Mouse (Mus musculus): ENCODE results near the gene Klhl30. TPM values are rescaled to one million over a fixed set of nuclear protein-coding genes. Genes with fewer than 3 reads are reported as not detected.

The Klhl30 gene
- 4.1 and 4.6 TPM in 2 replicates for polyA plus RNA-seq (2012; rRNA removed)
- 3.3 and 3.7 TPM in 2 replicates for polyA plus RNA-seq (2014; fragmentation: Nextera tagmentation; extraction: Ambion mirVana)

DNA sequence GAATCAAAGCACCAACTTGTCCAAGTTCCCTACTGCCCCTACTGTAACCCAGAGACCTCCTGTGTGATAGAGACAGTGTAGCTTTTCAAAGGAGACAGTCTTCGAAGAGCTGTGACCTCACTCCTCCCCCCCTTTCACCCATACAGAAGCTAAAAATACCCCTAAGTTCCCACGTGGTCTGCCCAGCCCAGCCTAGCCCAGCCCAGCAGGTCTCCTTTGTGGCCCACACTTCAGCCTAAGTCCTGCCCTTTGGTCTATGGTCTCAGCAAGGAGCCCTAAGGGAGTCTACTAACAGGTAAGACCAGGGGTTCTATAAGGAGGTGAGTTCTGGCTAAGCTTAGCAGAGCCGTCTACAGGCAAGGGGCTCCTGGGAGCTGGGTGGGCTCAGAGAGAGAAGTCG lies at the start of gene Klhl30:
Gene Klhl30 (plus strand): TSS at position 176 of the 400 bp plus-strand sequence.
- no peak within 1 kb of the TSS for H3K9ac ChIP-seq (ENCODE audit: low read depth, low read length, severe bottlenecking)
- H3K36me3 ChIP-seq (ENCODE audit: control insufficient read depth, insufficient read depth, low read length), result no peaks in the 10 kb centered on the region
- WGBS, result 46% methylated on average over 4 of the region's 4 CpGs
- no peak within 1 kb of the TSS for H3K4me2 ChIP-seq (replicated peaks; ENCODE audit: low read depth, low read length, severe bottlenecking)
- no peaks in the 10 kb centered on the region for H3K4me1 ChIP-seq (ENCODE audit: control insufficient read depth, insufficient read depth, low read length)
- H3K27ac ChIP-seq (replicated peaks; ENCODE audit: low read depth, low read length), result no peak within 1 kb of the TSS
- DNase-seq (ENCODE audit: low spot score), result no peak
- H3K4me3 ChIP-seq (replicated peaks; ENCODE audit: low read length), result no peak within 1 kb of the TSS
- H3K9me3 ChIP-seq (ENCODE audit: control insufficient read depth, low read length), result no peaks in the 10 kb centered on the region
- ATAC-seq (ENCODE audit: low FRiP score, low read depth), result no peak
- peaks cover 9% of the 10 kb centered on the region for H3K27me3 ChIP-seq (ENCODE audit: control insufficient read depth, insufficient read depth, low read length)
- TF ChIP-seq POLR2A (IDR thresholded peaks at IDR 0.05; ENCODE audit: borderline replicate concordance, extremely low read depth, insufficient read depth, insufficient read length), result no peak

DNA sequence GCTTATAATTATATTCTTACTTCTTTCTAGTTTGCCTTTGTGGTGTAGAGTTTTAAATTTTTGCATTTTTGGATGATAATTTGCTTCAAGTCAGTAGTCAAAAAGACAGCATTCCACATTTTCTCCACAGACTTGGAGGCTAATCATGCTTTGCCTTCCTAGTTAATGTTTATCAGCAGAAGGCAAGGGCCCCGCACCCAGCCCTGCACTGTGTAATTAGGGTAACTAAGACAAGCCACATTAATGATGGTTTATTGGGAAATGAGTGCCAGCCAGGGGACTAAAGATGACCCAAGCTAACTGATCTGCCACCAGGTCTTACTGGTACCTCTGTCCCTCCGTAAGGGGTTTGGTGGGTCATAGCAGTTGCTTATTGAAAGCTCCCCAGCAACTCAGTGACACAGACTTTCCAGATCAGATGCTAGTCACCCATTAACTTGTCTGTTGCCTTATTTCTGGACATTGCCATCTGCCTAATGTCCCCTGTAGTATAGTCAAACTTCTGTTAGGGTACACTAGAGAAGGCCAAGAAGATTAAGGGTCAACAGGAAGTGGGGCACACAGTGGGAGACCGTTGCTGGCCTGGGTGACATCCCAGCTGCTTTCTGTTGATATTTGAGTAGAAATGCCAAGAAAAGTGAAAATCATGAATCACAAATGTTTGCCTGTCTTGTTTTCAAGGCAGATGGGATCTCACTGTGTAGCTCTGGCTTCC lies 49.5 kb upstream of the Klhl30 start:
- Histone ChIP-seq H3K4me1 (ENCODE audit: control insufficient read depth, insufficient read depth, low read length) (0 out of 2 replicates have a peak, but pooled peaks cover 5% of the 10 kb centered on the region), H3K36me3 (ENCODE audit: control insufficient read depth, insufficient read depth, low read length) (peaks cover 14% of the 10 kb centered on the region), H3K4me2 (replicated peaks; ENCODE audit: low read depth, low read length, severe bottlenecking) (no peak overlapping the region), H3K9me3 (ENCODE audit: control insufficient read depth, low read length) (no peaks in the 10 kb centered on the region), H3K27me3 (ENCODE audit: control insufficient read depth, insufficient read depth, low read length) (no peaks in the 10 kb centered on the region), H3K27ac (replicated peaks; ENCODE audit: low read depth, low read length) (no peak overlapping the region), H3K4me3 (replicated peaks; ENCODE audit: low read length) (no peak overlapping the region), H3K9ac (ENCODE audit: low read depth, low read length, severe bottlenecking) (no peak overlapping the region)
- TF ChIP-seq POLR2A (IDR thresholded peaks at IDR 0.05; ENCODE audit: borderline replicate concordance, extremely low read depth, insufficient read depth, insufficient read length), result no peak
- 75% methylated on average over 3 of the region's 3 CpGs for WGBS
- DNase-seq (ENCODE audit: low spot score) (no peak), ATAC-seq (ENCODE audit: low FRiP score, low read depth) (no peak)

DNA sequence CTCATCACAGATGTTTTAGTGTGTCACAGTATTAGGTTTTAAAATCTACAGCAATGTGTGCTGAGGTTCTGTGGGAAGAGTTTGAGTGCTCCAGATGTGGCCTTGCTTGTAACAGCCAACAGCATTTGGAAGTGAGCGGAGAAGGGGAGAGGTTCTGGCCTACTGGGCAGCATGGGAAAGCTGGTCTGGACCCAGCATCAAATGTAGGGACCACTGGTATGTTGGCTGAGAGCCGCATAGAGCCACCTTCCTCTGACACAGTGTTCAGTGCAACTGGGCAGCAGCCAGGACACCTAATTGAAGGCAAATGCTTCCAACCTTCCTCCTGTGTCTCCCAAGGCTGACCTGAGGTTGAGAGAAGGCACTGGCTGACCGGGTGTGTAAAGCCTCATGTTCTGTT lies 48.8 kb upstream of the Klhl30 start:
- no peak for TF ChIP-seq POLR2A (IDR thresholded peaks at IDR 0.05; ENCODE audit: borderline replicate concordance, extremely low read depth, insufficient read depth, insufficient read length)
- 90% methylated on average over 3 of the region's 3 CpGs for WGBS
- no peak overlapping the region for H3K4me2 ChIP-seq (replicated peaks; ENCODE audit: low read depth, low read length, severe bottlenecking)
- H3K4me3 ChIP-seq (replicated peaks; ENCODE audit: low read length), result no peak overlapping the region
- 0 out of 2 replicates have a peak, but pooled peaks cover 5% of the 10 kb centered on the region for H3K4me1 ChIP-seq (ENCODE audit: control insufficient read depth, insufficient read depth, low read length)
- no peak overlapping the region for H3K9ac ChIP-seq (ENCODE audit: low read depth, low read length, severe bottlenecking)
- ATAC-seq (ENCODE audit: low FRiP score, low read depth), result no peak
- no peaks in the 10 kb centered on the region for H3K27me3 ChIP-seq (ENCODE audit: control insufficient read depth, insufficient read depth, low read length)
- no peaks in the 10 kb centered on the region for H3K9me3 ChIP-seq (ENCODE audit: control insufficient read depth, low read length)
- DNase-seq (ENCODE audit: low spot score), result no peak
- H3K36me3 ChIP-seq (ENCODE audit: control insufficient read depth, insufficient read depth, low read length), result peaks cover 15% of the 10 kb centered on the region
- no peak overlapping the region for H3K27ac ChIP-seq (replicated peaks; ENCODE audit: low read depth, low read length)

DNA sequence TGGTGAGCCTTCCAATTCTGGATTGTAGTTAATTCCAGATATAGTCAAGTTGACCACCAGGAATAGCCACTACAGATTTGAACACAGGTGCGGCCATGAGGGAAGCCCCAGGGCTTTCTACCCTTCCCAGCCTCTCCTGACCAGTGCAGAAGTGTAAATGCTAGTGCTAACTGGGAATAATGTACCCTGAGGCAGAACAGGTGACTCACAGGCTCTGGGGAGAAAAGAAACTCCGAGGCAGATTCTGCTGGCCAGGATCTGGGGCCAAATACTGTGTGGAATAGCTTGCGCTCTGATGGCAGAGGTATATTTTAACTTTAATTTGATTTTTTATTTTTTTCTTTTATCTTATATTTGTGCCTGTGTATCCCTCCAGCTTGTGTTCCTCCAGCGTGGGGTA lies 46.2 kb upstream of the Klhl30 start:
- DNase-seq (ENCODE audit: low spot score) (no peak), ATAC-seq (ENCODE audit: low FRiP score, low read depth) (no peak)
- Histone ChIP-seq H3K9me3 (ENCODE audit: control insufficient read depth, low read length) (no peaks in the 10 kb centered on the region), H3K27ac (replicated peaks; ENCODE audit: low read depth, low read length) (no peak overlapping the region), H3K9ac (ENCODE audit: low read depth, low read length, severe bottlenecking) (no peak overlapping the region), H3K36me3 (ENCODE audit: control insufficient read depth, insufficient read depth, low read length) (peaks cover 38% of the 10 kb centered on the region), H3K4me3 (replicated peaks; ENCODE audit: low read length) (no peak overlapping the region), H3K4me2 (replicated peaks; ENCODE audit: low read depth, low read length, severe bottlenecking) (no peak overlapping the region), H3K27me3 (ENCODE audit: control insufficient read depth, insufficient read depth, low read length) (no peaks in the 10 kb centered on the region), H3K4me1 (ENCODE audit: control insufficient read depth, insufficient read depth, low read length) (no peaks in the 10 kb centered on the region)
- TF ChIP-seq POLR2A (IDR thresholded peaks at IDR 0.05; ENCODE audit: borderline replicate concordance, extremely low read depth, insufficient read depth, insufficient read length), result no peak
- 86% methylated on average over 4 of the region's 4 CpGs for WGBS

DNA sequence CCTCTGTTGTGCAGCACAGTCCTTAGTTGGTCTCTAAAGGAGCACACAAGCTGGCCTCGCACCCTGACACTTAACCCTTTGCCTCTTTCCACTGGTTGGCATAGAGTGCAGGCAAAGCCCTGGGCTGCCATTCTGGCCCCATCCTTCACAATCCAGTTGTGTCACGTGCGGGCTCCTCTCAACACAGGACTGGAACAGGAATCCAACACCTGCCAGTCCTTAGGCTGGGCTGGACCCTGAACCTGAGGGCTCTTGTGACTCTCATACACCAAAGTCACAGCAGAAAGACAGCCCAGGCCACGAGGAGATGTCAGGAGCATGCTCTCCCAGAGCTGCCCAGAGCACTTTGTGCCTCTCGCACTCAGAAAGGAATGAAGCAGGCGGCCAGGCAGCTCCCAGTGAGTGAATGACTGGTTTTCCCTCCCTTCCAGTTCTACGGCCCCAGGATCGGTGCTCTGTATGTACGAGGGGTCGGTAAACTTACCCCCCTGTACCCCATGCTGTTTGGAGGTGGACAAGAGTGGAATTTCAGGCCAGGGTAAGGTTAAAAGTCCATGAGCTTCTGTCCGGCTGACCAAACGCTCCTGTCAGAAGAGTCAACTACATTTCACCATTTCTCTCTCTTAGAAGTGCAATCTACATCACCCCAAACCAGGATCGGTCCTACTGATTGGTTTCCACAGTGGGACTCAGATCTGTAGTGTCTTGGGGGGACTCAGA lies 41.3 kb upstream of the Klhl30 start:
- Histone ChIP-seq H3K4me3 (replicated peaks; ENCODE audit: low read length) (no peak overlapping the region), H3K36me3 (ENCODE audit: control insufficient read depth, insufficient read depth, low read length) (peaks cover 49% of the 10 kb centered on the region), H3K27ac (replicated peaks; ENCODE audit: low read depth, low read length) (no peak overlapping the region), H3K27me3 (ENCODE audit: control insufficient read depth, insufficient read depth, low read length) (no peaks in the 10 kb centered on the region), H3K9me3 (ENCODE audit: control insufficient read depth, low read length) (no peaks in the 10 kb centered on the region), H3K4me2 (replicated peaks; ENCODE audit: low read depth, low read length, severe bottlenecking) (no peak overlapping the region), H3K4me1 (ENCODE audit: control insufficient read depth, insufficient read depth, low read length) (peaks cover 4% of the 10 kb centered on the region; the same call in 1 of the 2 replicates), H3K9ac (ENCODE audit: low read depth, low read length, severe bottlenecking) (no peak overlapping the region)
- DNase-seq (ENCODE audit: low spot score) (no peak), ATAC-seq (ENCODE audit: low FRiP score, low read depth) (no peak)
- TF ChIP-seq POLR2A (IDR thresholded peaks at IDR 0.05; ENCODE audit: borderline replicate concordance, extremely low read depth, insufficient read depth, insufficient read length), result no peak
- WGBS, result 92% methylated on average over 13 of the region's 13 CpGs

All from limb, embryonic 14.5 days (tissue).